Mouse (Mus musculus) embryonic facial prominence, embryonic 10.5 days (tissue): Measurements from ENCODE around the gene Dnmbp. TPM values are rescaled to one million over a fixed set of nuclear protein-coding genes. Genes with fewer than 3 reads are reported as not detected.

ENCODE experiments used
- DNase-seq: peaks from one replicate; pipeline ENCODE4 v3.0.0-alpha.2; 2017; ENCODE audit warnings: low spot score
- H3K27ac ChIP-seq: fragments of 300-500 bp; sonication (generic); replicated peaks from 2 replicates; pipeline ENCODE4 v1.5.1; 2016; ENCODE audit warnings: mild to moderate bottlenecking
- H3K27me3 ChIP-seq: fragments of 300-500 bp; sonication (generic); replicated peaks from 2 replicates; pipeline ENCODE4 v1.6.1; 2016; ENCODE audit warnings: low read depth, mild to moderate bottlenecking; ENCODE audit not compliant: poor library complexity, severe bottlenecking
- H3K36me3 ChIP-seq: fragments of 300-500 bp; sonication (generic); replicated peaks from 2 replicates; pipeline ENCODE4 v1.6.1; 2016; ENCODE audit warnings: mild to moderate bottlenecking, moderate library complexity
- H3K4me1 ChIP-seq: fragments of 300-500 bp; sonication (generic); 2 replicates; pipeline ENCODE4 v1.6.1; 2016
- H3K4me3 ChIP-seq: fragments of 300-500 bp; sonication (generic); 2 replicates; pipeline ENCODE4 v1.5.1; 2016; ENCODE audit warnings: mild to moderate bottlenecking, moderate library complexity
- H3K9me3 ChIP-seq: fragments of 300-500 bp; sonication (generic); 2 replicates; pipeline ENCODE4 v1.6.1; 2016; ENCODE audit warnings: mild to moderate bottlenecking
- WGBS: fragments of 180-500 bp; shearing (Covaris S2); methylation state at CpG from one replicate; pipeline ENCODE4 v1.1.7; 2016; 5-methylcytosine and 5-hydroxymethylcytosine counted together
- polyA plus RNA-seq: library from polyadenylated mRNA; unstranded; fragments of >200 nt; fragmentation: Nextera tagmentation; extraction: Ambion mirVana; gene quantifications from 2 replicates; pipeline ENCODE4 v1.2.1, GENCODE M21; 2016

The Dnmbp gene
- polyA plus RNA-seq, 1 experiment from 2014 or later, result 20.4 TPM

DNA sequence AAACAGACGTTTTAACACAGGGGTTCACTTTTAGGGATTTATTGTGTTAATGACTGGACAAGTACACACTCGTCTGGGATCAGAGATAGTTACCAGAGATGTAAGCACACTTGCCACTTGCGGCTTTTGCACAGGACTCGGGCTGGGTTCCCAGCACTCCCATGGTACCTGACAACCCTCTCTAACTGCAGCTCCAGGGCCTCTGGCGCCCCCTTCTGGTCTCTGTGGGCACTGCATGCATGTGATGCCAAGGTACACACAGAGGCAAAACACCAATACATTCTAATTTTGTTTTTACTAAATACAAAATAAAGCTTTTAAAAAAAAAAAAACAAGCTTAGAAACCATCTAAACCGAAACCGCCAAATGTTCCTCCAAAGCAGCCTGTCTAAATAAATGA lies 58.4 kb downstream of the Dnmbp start:
- Histone ChIP-seq H3K27me3 (no peaks in the 10 kb centered on the region), H3K4me1 (peaks cover 64% of the 10 kb centered on the region), H3K36me3 (no peaks in the 10 kb centered on the region), H3K9me3 (peaks cover 4% of the 10 kb centered on the region; the same call in 1 of the 2 replicates), H3K4me3 (no peak overlapping the region), H3K27ac (no peak overlapping the region)
- 88% methylated on average over 7 of the region's 7 CpGs for WGBS
- DNase-seq, result no peak

GRCm38 (mm10) chr19:43880420-43880819 lies 59.6 kb downstream of the Dnmbp start:
- Histone ChIP-seq H3K36me3 (no peaks in the 10 kb centered on the region), H3K4me1 (peaks cover 71% of the 10 kb centered on the region), H3K4me3 (no peak overlapping the region), H3K27me3 (no peaks in the 10 kb centered on the region), H3K9me3 (peaks cover 4% of the 10 kb centered on the region; the same call in 1 of the 2 replicates), H3K27ac (no peak overlapping the region)
- 12% methylated on average over 3 of the region's 3 CpGs for WGBS
- DNase-seq, result no peak

GRCm38 (mm10) chr19:43879401-43880212 lies 60.4 kb downstream of the Dnmbp start:
- Histone ChIP-seq H3K4me1 (peaks cover 67% of the 10 kb centered on the region), H3K36me3 (peaks cover 7% of the 10 kb centered on the region), H3K9me3 (peaks cover 4% of the 10 kb centered on the region; the same call in 1 of the 2 replicates), H3K4me3 (peak overlapping the region; percentile 76), H3K27ac (peak overlapping the region; percentile 96), H3K27me3 (no peaks in the 10 kb centered on the region)
- 2% methylated on average over 41 of the region's 41 CpGs for WGBS
- peak; percentile 94 for DNase-seq

DNA sequence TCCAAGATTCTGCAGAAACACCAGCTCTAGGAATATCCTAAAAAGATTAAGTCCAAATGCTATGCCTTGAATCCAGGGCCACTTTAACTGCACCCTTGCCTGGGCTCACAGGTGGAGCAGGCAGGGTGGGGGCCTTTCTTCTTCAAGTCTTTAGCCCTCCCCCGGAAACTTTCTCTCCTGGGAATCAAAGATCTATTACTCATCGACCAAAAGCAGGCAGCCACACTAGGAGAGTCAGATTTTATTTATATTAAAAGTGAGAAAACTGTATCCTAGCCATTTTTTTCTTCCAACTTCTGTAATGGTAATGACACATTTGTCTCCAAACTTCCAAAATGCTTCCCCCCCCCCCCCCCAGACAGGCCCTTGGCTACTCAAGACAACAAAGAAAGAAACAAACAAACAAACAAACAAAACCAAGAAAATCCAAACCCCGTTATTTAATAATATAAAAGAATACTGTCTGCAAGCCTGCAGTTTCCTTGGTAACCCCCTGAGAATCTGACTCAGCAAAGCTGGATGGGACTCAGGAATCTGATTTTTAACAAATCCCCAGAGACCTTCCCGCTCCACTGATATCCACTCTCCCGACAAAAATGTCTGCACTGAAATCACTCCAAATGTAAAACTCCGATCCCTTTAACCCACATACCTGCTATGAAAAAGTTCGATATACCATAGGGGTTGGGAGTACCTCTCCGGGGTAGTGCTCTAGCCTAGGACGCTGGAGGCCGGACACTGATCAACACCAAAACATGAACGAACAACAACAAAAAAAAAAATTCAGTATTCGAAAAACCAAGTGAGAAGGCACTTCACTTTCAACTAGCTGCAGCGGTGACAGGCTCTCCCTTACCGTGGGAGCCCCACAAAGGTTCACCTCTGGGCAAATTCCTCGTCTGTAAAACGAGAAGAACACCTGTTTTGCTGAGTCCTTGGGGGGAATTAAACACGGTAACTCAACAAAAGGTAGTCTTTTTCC lies 61.6 kb downstream of the Dnmbp start:
- WGBS, result 8% methylated on average over 17 of the region's 17 CpGs
- peaks cover 19% of the 10 kb centered on the region for H3K36me3 ChIP-seq
- peaks cover 60% of the 10 kb centered on the region for H3K4me1 ChIP-seq
- peak overlapping the region; percentile 96 for H3K27ac ChIP-seq
- no peaks in the 10 kb centered on the region for H3K27me3 ChIP-seq
- peak overlapping the region; percentile 76 for H3K4me3 ChIP-seq
- H3K9me3 ChIP-seq, result peaks cover 4% of the 10 kb centered on the region; the same call in 1 of the 2 replicates
- DNase-seq, result peak; percentile 28

DNA sequence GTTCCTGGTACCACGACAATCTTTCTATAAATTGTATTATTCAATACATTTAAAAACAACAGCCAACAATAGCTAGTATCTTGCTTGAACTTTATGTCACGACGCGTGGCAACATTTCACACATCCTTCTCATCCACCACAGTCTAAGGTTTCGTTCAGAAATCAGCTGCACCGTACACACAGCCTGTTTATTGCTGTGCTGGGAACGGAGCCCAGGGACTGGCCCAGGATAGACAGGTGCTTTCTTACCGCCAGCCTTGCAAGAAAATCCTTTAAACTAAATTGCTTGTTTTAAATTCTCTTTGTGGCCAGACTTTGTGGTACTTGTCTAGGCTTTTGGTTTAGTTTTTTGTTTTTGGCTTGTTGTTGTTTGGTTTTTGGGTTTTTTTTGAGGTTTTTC lies 62.6 kb downstream of the Dnmbp start:
- WGBS, result 90% methylated on average over 8 of the region's 8 CpGs
- peaks cover 51% of the 10 kb centered on the region for H3K4me1 ChIP-seq
- no peak for DNase-seq

DNA sequence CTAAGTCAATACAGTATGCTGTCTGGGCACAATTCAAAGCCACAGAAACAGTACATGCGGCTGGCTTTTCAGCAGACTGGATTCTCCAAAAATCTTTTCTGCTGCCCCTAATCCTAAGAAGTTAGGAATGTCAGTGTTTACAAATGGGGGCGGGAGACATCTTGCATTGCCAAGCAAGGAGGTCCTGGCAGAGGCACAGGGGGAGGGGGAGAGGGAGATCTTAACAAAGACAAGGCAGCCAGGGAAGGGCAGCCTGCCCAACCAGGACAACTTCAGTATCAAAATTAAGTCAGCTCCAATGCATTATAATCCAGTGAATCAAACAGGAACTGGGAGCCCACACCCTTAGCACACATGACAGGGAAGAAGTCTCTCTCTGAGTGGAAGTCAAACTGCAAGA lies 64.0 kb downstream of the Dnmbp start:
- Histone ChIP-seq H3K36me3 (peaks cover 43% of the 10 kb centered on the region), H3K4me1 (peaks cover 51% of the 10 kb centered on the region), H3K27ac (no peak overlapping the region), H3K4me3 (no peak overlapping the region), H3K27me3 (no peaks in the 10 kb centered on the region), H3K9me3 (no peaks in the 10 kb centered on the region)
- 22% methylated on average over 2 of the region's 2 CpGs for WGBS
- peak; percentile 41 for DNase-seq

More for the DNA sequence above, 62.6 kb downstream of the Dnmbp start:
- Histone ChIP-seq H3K4me3 (no peak overlapping the region), H3K9me3 (peaks cover 4% of the 10 kb centered on the region; the same call in 1 of the 2 replicates), H3K27me3 (no peaks in the 10 kb centered on the region), H3K36me3 (peaks cover 30% of the 10 kb centered on the region), H3K27ac (no peak overlapping the region)

DNA sequence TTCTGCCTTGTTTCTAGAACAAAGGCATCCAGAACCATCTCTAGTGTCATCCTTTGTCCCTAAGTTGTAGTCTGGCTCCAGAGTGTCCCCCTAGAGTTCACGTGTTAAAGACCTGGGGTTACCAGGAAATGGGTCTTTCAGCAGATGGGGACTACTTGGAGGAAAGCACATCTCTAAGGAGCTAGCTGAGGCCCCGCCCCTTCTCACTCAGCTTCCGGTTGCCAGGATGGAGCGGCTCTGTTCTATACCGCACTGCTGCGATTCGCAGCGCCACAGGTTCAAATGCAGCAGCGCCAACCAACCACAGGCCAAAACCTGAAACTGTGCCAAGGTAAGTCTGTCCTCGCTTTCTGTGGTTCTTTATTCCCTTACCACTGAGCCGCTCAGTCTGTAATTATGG lies 65.6 kb downstream of the Dnmbp start:
- no peak for DNase-seq
- H3K9me3 ChIP-seq, result no peaks in the 10 kb centered on the region
- no peak overlapping the region for H3K27ac ChIP-seq
- WGBS, result 93% methylated on average over 11 of the region's 11 CpGs
- H3K36me3 ChIP-seq, result peaks cover 60% of the 10 kb centered on the region
- H3K27me3 ChIP-seq, result no peaks in the 10 kb centered on the region
- no peak overlapping the region for H3K4me3 ChIP-seq
- peaks cover 37% of the 10 kb centered on the region for H3K4me1 ChIP-seq

GRCm38 (mm10) chr19:43870418-43870817 lies 69.6 kb downstream of the Dnmbp start:
- WGBS, result 89% methylated on average over 4 of the region's 4 CpGs
- DNase-seq, result no peak
- no peaks in the 10 kb centered on the region for H3K27me3 ChIP-seq
- H3K36me3 ChIP-seq, result peaks cover 99% of the 10 kb centered on the region
- H3K4me3 ChIP-seq, result no peak overlapping the region
- H3K27ac ChIP-seq, result no peak overlapping the region
- peaks cover 2% of the 10 kb centered on the region; the same call in 1 of the 2 replicates for H3K4me1 ChIP-seq
- H3K9me3 ChIP-seq, result no peaks in the 10 kb centered on the region

DNA sequence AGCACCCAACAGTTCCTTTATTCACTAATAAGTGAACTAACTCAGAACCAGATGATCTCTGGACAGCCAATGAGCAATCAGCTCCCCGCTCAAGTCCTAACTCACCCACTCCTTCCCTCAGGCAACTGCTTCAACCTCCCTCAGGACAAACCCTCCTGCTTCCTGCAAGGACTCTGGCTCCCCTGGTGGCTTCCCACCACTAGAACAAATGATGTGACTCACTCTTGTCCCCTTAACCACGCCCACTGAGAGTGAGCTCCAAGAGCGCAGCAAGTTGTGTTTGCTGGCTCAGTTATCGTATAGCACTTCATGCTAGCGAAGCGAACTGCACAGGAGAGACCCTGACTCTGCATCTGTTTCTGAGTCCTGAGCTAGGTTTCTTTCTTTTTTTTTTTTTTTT lies 82.6 kb downstream of the Dnmbp start:
- peaks cover 97% of the 10 kb centered on the region for H3K36me3 ChIP-seq

GRCm38 (mm10) chr19:43852837-43853545 lies 87.0 kb downstream of the Dnmbp start:
- Histone ChIP-seq H3K36me3 (peaks cover 97% of the 10 kb centered on the region), H3K9me3 (no peaks in the 10 kb centered on the region), H3K27ac (no peak overlapping the region), H3K27me3 (no peaks in the 10 kb centered on the region), H3K4me3 (no peak overlapping the region), H3K4me1 (no peaks in the 10 kb centered on the region)
- no peak for DNase-seq
- 79% methylated on average over 7 of the region's 7 CpGs for WGBS

More for the DNA sequence above, 82.6 kb downstream of the Dnmbp start:
- 80% methylated on average over 6 of the region's 6 CpGs for WGBS
- H3K27me3 ChIP-seq, result no peaks in the 10 kb centered on the region
- H3K9me3 ChIP-seq, result peaks cover 12% of the 10 kb centered on the region; the same call in 1 of the 2 replicates
- H3K27ac ChIP-seq, result no peak overlapping the region
- H3K4me3 ChIP-seq, result no peak overlapping the region
- DNase-seq, result no peak
- no peaks in the 10 kb centered on the region for H3K4me1 ChIP-seq

- H3K36me3 ChIP-seq, result peaks cover 98% of the 10 kb centered on the region
- no peak for DNase-seq
- H3K27ac ChIP-seq, result no peak overlapping the region
- 87% methylated on average over 21 of the region's 21 CpGs for WGBS
- no peaks in the 10 kb centered on the region for H3K9me3 ChIP-seq
- H3K27me3 ChIP-seq, result no peaks in the 10 kb centered on the region
- H3K4me3 ChIP-seq, result no peak overlapping the region
- no peaks in the 10 kb centered on the region for H3K4me1 ChIP-seq
Measured at GRCm38 (mm10) chr19:43851996-43852630, 87.9 kb downstream of the Dnmbp start.
